Comparison of ENCODE assay signal across 7 mouse cellular contexts in genomic region chr10:75283821-75284220, GRCm38 (mm10).
"Had no signal": no experiment of that assay in that cellular context is flagged by ENCODE, and none has a peak within 500 bp of the region (broad histone marks: within the 10 kb centered on the region; RNA-seq: fewer than 3 reads in every experiment).

No protein-coding gene starts in this region.

- DNase-seq: lung, adult 2 months; lung, postnatal 14 days; lung, postnatal 36 days; right cerebral cortex, postnatal 14 days; thymus, adult 18-20 months; thymus, postnatal 14 days; thymus, postnatal 36 days had no signal
